Mouse (Mus musculus) hindbrain, embryonic 16.5 days (tissue): Measurements from ENCODE around the gene Serac1. TPM values are rescaled to one million over a fixed set of nuclear protein-coding genes. Genes with fewer than 3 reads are reported as not detected.
"Not testable (repeated sequence)": the region's sequence is repeated elsewhere in the genome, so short reads cannot be mapped to it uniquely, and the experiment has no call there.

Source experiments
- ATAC-seq: fragments of 200-750 bp; cut with Nextera tagmentation; 2 replicates; pipeline ENCODE4 v1.8.0; 2017; ENCODE audit warnings: moderate TSS enrichment, moderate library complexity
- H3K27ac ChIP-seq: fragments of 300-500 bp; sonication (generic); 2 replicates; pipeline ENCODE4 v1.5.1; 2014; ENCODE audit warnings: low read depth, mild to moderate bottlenecking, control low read depth, low read length, moderate library complexity
- H3K27me3 ChIP-seq: fragments of 300-500 bp; sonication (generic); replicated peaks from 2 replicates; pipeline ENCODE4 v1.6.1; 2014; ENCODE audit warnings: low read length; ENCODE audit not compliant: control insufficient read depth, insufficient read depth
- H3K36me3 ChIP-seq: fragments of 300-500 bp; sonication (generic); 2 replicates; pipeline ENCODE4 v1.6.1; 2014; ENCODE audit warnings: mild to moderate bottlenecking, low read length, moderate library complexity, mixed read lengths; ENCODE audit not compliant: control insufficient read depth, insufficient read depth
- H3K4me1 ChIP-seq: fragments of 300-500 bp; sonication (generic); 2 replicates; pipeline ENCODE4 v1.6.1; 2014; ENCODE audit warnings: low read depth, low read length; ENCODE audit not compliant: control insufficient read depth, insufficient read depth
- H3K4me2 ChIP-seq: fragments of 300-500 bp; sonication (generic); 2 replicates; pipeline ENCODE4 v1.6.1; 2014; ENCODE audit warnings: mild to moderate bottlenecking, low read length, control low read depth, moderate library complexity
- H3K4me3 ChIP-seq: fragments of 300-500 bp; sonication (generic); 2 replicates; pipeline ENCODE4 v1.5.1; 2014; ENCODE audit warnings: mild to moderate bottlenecking, low read length, control low read depth, moderate library complexity
- H3K9ac ChIP-seq: fragments of 300-500 bp; sonication (generic); 2 replicates; pipeline ENCODE4 v1.6.1; 2014; ENCODE audit warnings: low read depth, mild to moderate bottlenecking, control low read depth, low read length, moderate library complexity
- H3K9me3 ChIP-seq: fragments of 300-500 bp; sonication (generic); 2 replicates; pipeline ENCODE4 v1.6.1; 2014; ENCODE audit warnings: mild to moderate bottlenecking, low read length, moderate library complexity; ENCODE audit not compliant: control insufficient read depth
- WGBS: fragments of 180-500 bp; shearing (Covaris S2); extraction: QIAGEN DNeasy Blood & Tissue Kit; methylation state at CpG from one replicate; pipeline ENCODE4 v1.1.7; 2014; 5-methylcytosine and 5-hydroxymethylcytosine counted together
- polyA plus RNA-seq: library from polyadenylated mRNA; unstranded; fragments of >200 nt; fragmentation: Nextera tagmentation; extraction: Ambion mirVana; gene quantifications from 2 replicates; pipeline ENCODE4 v1.2.1, GENCODE M21; 2015

The Serac1 gene
- polyA plus RNA-seq, 1 experiment from 2014 or later = 12.5 TPM

GRCm38 (mm10) chr17:6036872-6037271 lies 42.7 kb downstream of the Serac1 start:
- no peak for ATAC-seq
- H3K27ac ChIP-seq = no peak overlapping the region

GRCm38 (mm10) chr17:6036458-6036857 lies 43.1 kb downstream of the Serac1 start:
- Histone ChIP-seq H3K4me3 (no peak overlapping the region), H3K36me3 (no peaks in the 10 kb centered on the region), H3K9ac (no peak overlapping the region), H3K9me3 (no peaks in the 10 kb centered on the region), H3K4me2 (no peak overlapping the region), H3K27me3 (no peaks in the 10 kb centered on the region), H3K4me1 (no peaks in the 10 kb centered on the region), H3K27ac (no peak overlapping the region)
- 86% methylated on average over 8 of the region's 8 CpGs for WGBS
- no peak for ATAC-seq

More at GRCm38 (mm10) chr17:6036872-6037271, 42.7 kb downstream of the Serac1 start:
- Histone ChIP-seq H3K27me3 (no peaks in the 10 kb centered on the region), H3K4me2 (no peak overlapping the region), H3K9me3 (no peaks in the 10 kb centered on the region), H3K9ac (no peak overlapping the region), H3K4me3 (no peak overlapping the region), H3K4me1 (no peaks in the 10 kb centered on the region), H3K36me3 (no peaks in the 10 kb centered on the region)
- 87% methylated on average over 11 of the region's 11 CpGs for WGBS

GRCm38 (mm10) chr17:6035661-6036060 lies 43.9 kb downstream of the Serac1 start:
- WGBS = 34% methylated on average over 8 of the region's 8 CpGs
- Histone ChIP-seq H3K9me3 (no peaks in the 10 kb centered on the region), H3K4me3 (no peak overlapping the region), H3K9ac (no peak overlapping the region), H3K36me3 (no peaks in the 10 kb centered on the region), H3K27me3 (no peaks in the 10 kb centered on the region), H3K27ac (no peak overlapping the region), H3K4me1 (no peaks in the 10 kb centered on the region), H3K4me2 (no peak overlapping the region)
- ATAC-seq = no peak

GRCm38 (mm10) chr17:6025831-6026230 lies 53.7 kb downstream of the Serac1 start:
- Histone ChIP-seq H3K4me1 (no peaks in the 10 kb centered on the region), H3K27ac (no peak overlapping the region), H3K36me3 (no peaks in the 10 kb centered on the region; the same call in 1 of the 2 replicates), H3K4me2 (no peak overlapping the region), H3K27me3 (no peaks in the 10 kb centered on the region), H3K9me3 (no peaks in the 10 kb centered on the region), H3K9ac (no peak overlapping the region), H3K4me3 (no peak overlapping the region)
- no peak for ATAC-seq
- WGBS = 84% methylated on average over 7 of the region's 7 CpGs

GRCm38 (mm10) chr17:6021374-6021789 lies 58.2 kb downstream of the Serac1 start:
- not testable (repeated sequence) for H3K4me1 ChIP-seq, H3K27ac ChIP-seq, H3K36me3 ChIP-seq, H3K9me3 ChIP-seq, H3K27me3 ChIP-seq, H3K9ac ChIP-seq
- Histone ChIP-seq H3K4me3 (peak overlapping the region; percentile 19; the same call in 1 of the 2 replicates), H3K4me2 (peak overlapping the region; percentile 44)
- ATAC-seq = peak; percentile 66
- WGBS = 53% methylated on average over 5 of the region's 5 CpGs

GRCm38 (mm10) chr17:6020636-6021035 lies 58.9 kb downstream of the Serac1 start:
- Histone ChIP-seq H3K9me3 (no peaks in the 10 kb centered on the region), H3K4me2 (no peak overlapping the region)

GRCm38 (mm10) chr17:6019776-6020175 lies 59.8 kb downstream of the Serac1 start:
- no peak for ATAC-seq
- H3K4me3 ChIP-seq = no peak overlapping the region
- H3K9ac ChIP-seq = no peak overlapping the region
- no peaks in the 10 kb centered on the region for H3K36me3 ChIP-seq
- H3K4me1 ChIP-seq = no peaks in the 10 kb centered on the region
- H3K27me3 ChIP-seq = no peaks in the 10 kb centered on the region
- 55% methylated on average over 2 of the region's 2 CpGs for WGBS
- H3K27ac ChIP-seq = no peak overlapping the region
- H3K9me3 ChIP-seq = no peaks in the 10 kb centered on the region
- H3K4me2 ChIP-seq = no peak overlapping the region

More at GRCm38 (mm10) chr17:6020636-6021035, 58.9 kb downstream of the Serac1 start:
- 59% methylated on average over 7 of the region's 7 CpGs for WGBS
- H3K4me3 ChIP-seq = no peak overlapping the region
- H3K4me1 ChIP-seq = no peaks in the 10 kb centered on the region
- H3K9ac ChIP-seq = no peak overlapping the region
- H3K36me3 ChIP-seq = no peaks in the 10 kb centered on the region
- H3K27me3 ChIP-seq = no peaks in the 10 kb centered on the region
- ATAC-seq = no peak
- H3K27ac ChIP-seq = no peak overlapping the region

GRCm38 (mm10) chr17:6018348-6018747 lies 61.2 kb downstream of the Serac1 start:
- ATAC-seq = no peak
- WGBS = 86% methylated on average over 4 of the region's 4 CpGs
- no peaks in the 10 kb centered on the region for H3K4me1 ChIP-seq
- H3K9ac ChIP-seq = no peak overlapping the region
- no peaks in the 10 kb centered on the region for H3K9me3 ChIP-seq
- H3K4me2 ChIP-seq = no peak overlapping the region
- H3K27ac ChIP-seq = no peak overlapping the region
- H3K27me3 ChIP-seq = no peaks in the 10 kb centered on the region
- no peaks in the 10 kb centered on the region for H3K36me3 ChIP-seq
- H3K4me3 ChIP-seq = no peak overlapping the region

GRCm38 (mm10) chr17:6017268-6017667 lies 62.3 kb downstream of the Serac1 start:
- H3K4me3 ChIP-seq = no peak overlapping the region
- H3K4me1 ChIP-seq = no peaks in the 10 kb centered on the region
- no peak overlapping the region for H3K4me2 ChIP-seq
- no peak overlapping the region for H3K9ac ChIP-seq
- no peak for ATAC-seq
- no peak overlapping the region for H3K27ac ChIP-seq
- WGBS = 62% methylated on average over 12 of the region's 12 CpGs
- H3K9me3 ChIP-seq = no peaks in the 10 kb centered on the region
- no peaks in the 10 kb centered on the region for H3K27me3 ChIP-seq
- H3K36me3 ChIP-seq = no peaks in the 10 kb centered on the region
